Mouse (Mus musculus) midbrain, embryonic 16.5 days (tissue): Measurements from ENCODE around the gene Kmt2d. TPM values are rescaled to one million over a fixed set of nuclear protein-coding genes. Genes with fewer than 3 reads are reported as not detected.

Experiments
- ATAC-seq: fragments of 200-750 bp; cut with Nextera tagmentation; 2 replicates; pipeline ENCODE4 v1.8.0; 2017; ENCODE audit warnings: moderate TSS enrichment
- H3K27ac ChIP-seq: fragments of 300-500 bp; sonication (generic); 2 replicates; pipeline ENCODE4 v1.5.1; 2014; ENCODE audit warnings: mild to moderate bottlenecking, low read length, mixed read lengths
- H3K27me3 ChIP-seq: fragments of 300-500 bp; sonication (generic); 2 replicates; pipeline ENCODE4 v1.6.1; 2014; ENCODE audit warnings: low read depth, low read length, mixed read lengths; ENCODE audit not compliant: control insufficient read depth, insufficient read depth
- H3K36me3 ChIP-seq: fragments of 300-500 bp; sonication (generic); 2 replicates; pipeline ENCODE4 v1.6.1; 2014; ENCODE audit warnings: mild to moderate bottlenecking, low read length, moderate library complexity, mixed read lengths; ENCODE audit not compliant: control insufficient read depth, insufficient read depth
- H3K4me1 ChIP-seq: fragments of 300-500 bp; sonication (generic); 2 replicates; pipeline ENCODE4 v1.6.1; 2014; ENCODE audit warnings: mild to moderate bottlenecking, low read length, mixed read lengths; ENCODE audit not compliant: control insufficient read depth, insufficient read depth
- H3K4me2 ChIP-seq: fragments of 300-500 bp; sonication (generic); 2 replicates; pipeline ENCODE4 v1.6.1; 2014; ENCODE audit warnings: mild to moderate bottlenecking, low read length, mixed read lengths
- H3K4me3 ChIP-seq: fragments of 300-500 bp; sonication (generic); 2 replicates; pipeline ENCODE4 v1.5.1; 2014; ENCODE audit warnings: low read depth, mild to moderate bottlenecking, low read length, moderate library complexity, mixed read lengths
- H3K9ac ChIP-seq: fragments of 300-500 bp; sonication (generic); 2 replicates; pipeline ENCODE4 v1.6.1; 2014; ENCODE audit warnings: low read depth, low read length, mixed read lengths
- H3K9me3 ChIP-seq: fragments of 300-500 bp; sonication (generic); replicated peaks from 2 replicates; pipeline ENCODE4 v1.6.1; 2014; ENCODE audit warnings: mild to moderate bottlenecking, low read length, mixed read lengths; ENCODE audit not compliant: control insufficient read depth, poor library complexity, severe bottlenecking
- WGBS: fragments of 180-500 bp; shearing (Covaris S2); extraction: QIAGEN DNeasy Blood & Tissue Kit; methylation state at CpG from one replicate; pipeline ENCODE4 v1.1.7; 2014; 5-methylcytosine and 5-hydroxymethylcytosine counted together
- polyA plus RNA-seq: library from polyadenylated mRNA; unstranded; fragments of >200 nt; fragmentation: Nextera tagmentation; extraction: Ambion mirVana; gene quantifications from 2 replicates; pipeline ENCODE4 v1.2.1, GENCODE M21; 2015

The Kmt2d gene
- polyA plus RNA-seq, 1 experiment from 2014 or later: 10.1 TPM

- Histone ChIP-seq H3K4me1 (peaks cover 32% of the 10 kb centered on the region), H3K4me2 (peak within 1 kb of the TSS; percentile 58), H3K4me3 (peak within 1 kb of the TSS; percentile 44), H3K9me3 (no peaks in the 10 kb centered on the region), H3K36me3 (peaks cover 12% of the 10 kb centered on the region; the same call in 1 of the 2 replicates), H3K27ac (no peak within 1 kb of the TSS), H3K9ac (peak within 1 kb of the TSS; percentile 52; the same call in 1 of the 2 replicates), H3K27me3 (peaks cover 50% of the 10 kb centered on the region)
- 59% methylated on average over 3 of the region's 3 CpGs for WGBS
- ATAC-seq: no peak
These were observed 61.6 kb downstream of the Kmt2d start, which contains the start of gene Ddn for GRCm38 (mm10) chr15:98809390-98809789. Gene Ddn (minus strand): TSS chr15:98809490.

- H3K4me2 ChIP-seq: peak overlapping the region; percentile 58
- H3K4me1 ChIP-seq: peaks cover 32% of the 10 kb centered on the region
- H3K9me3 ChIP-seq: no peaks in the 10 kb centered on the region
- no peak for ATAC-seq
- H3K9ac ChIP-seq: 0 out of 2 replicates have a peak overlapping the region, but pooled peaks have one; percentile 52
- H3K27ac ChIP-seq: no peak overlapping the region
- peak overlapping the region; percentile 44; the same call in 1 of the 2 replicates for H3K4me3 ChIP-seq
- peaks cover 55% of the 10 kb centered on the region for H3K27me3 ChIP-seq
- 7% methylated on average over 6 of the region's 6 CpGs for WGBS
- H3K36me3 ChIP-seq: 0 out of 2 replicates have a peak, but pooled peaks cover 6% of the 10 kb centered on the region
These were observed 62.3 kb downstream of the Kmt2d start for GRCm38 (mm10) chr15:98808651-98809134.

- Histone ChIP-seq H3K9me3 (no peaks in the 10 kb centered on the region), H3K36me3 (0 out of 2 replicates have a peak, but pooled peaks cover 4% of the 10 kb centered on the region), H3K9ac (peak overlapping the region; percentile 52), H3K27me3 (peaks cover 61% of the 10 kb centered on the region), H3K4me2 (peak overlapping the region; percentile 58), H3K4me1 (peaks cover 32% of the 10 kb centered on the region), H3K27ac (no peak overlapping the region), H3K4me3 (peak overlapping the region; percentile 44)
- ATAC-seq: 0 out of 2 replicates have a peak, but pooled peaks have one; percentile 26
- WGBS: under 1% methylated on average over 29 of the region's 34 CpGs
These were observed 62.9 kb downstream of the Kmt2d start for GRCm38 (mm10) chr15:98807895-98808650.

- H3K27ac ChIP-seq: no peak overlapping the region
- H3K9ac ChIP-seq: peak overlapping the region; percentile 52
- H3K9me3 ChIP-seq: no peaks in the 10 kb centered on the region
- WGBS: under 1% methylated on average over 55 of the region's 58 CpGs
- ATAC-seq: no peak
- peaks cover 71% of the 10 kb centered on the region for H3K27me3 ChIP-seq
- 0 out of 2 replicates have a peak, but pooled peaks cover 2% of the 10 kb centered on the region for H3K36me3 ChIP-seq
- H3K4me3 ChIP-seq: peak overlapping the region; percentile 44
- H3K4me2 ChIP-seq: peak overlapping the region; percentile 58
- peaks cover 32% of the 10 kb centered on the region for H3K4me1 ChIP-seq
These were observed 63.9 kb downstream of the Kmt2d start for GRCm38 (mm10) chr15:98806809-98807770.

- 7% methylated on average over 30 of the region's 30 CpGs for WGBS
- Histone ChIP-seq H3K4me3 (peak overlapping the region; percentile 44; the same call in 1 of the 2 replicates), H3K27me3 (peaks cover 79% of the 10 kb centered on the region), H3K4me1 (peaks cover 32% of the 10 kb centered on the region), H3K9ac (no peak overlapping the region), H3K36me3 (no peaks in the 10 kb centered on the region), H3K9me3 (no peaks in the 10 kb centered on the region), H3K27ac (no peak overlapping the region), H3K4me2 (peak overlapping the region; percentile 89)
- no peak for ATAC-seq
These were observed 64.8 kb downstream of the Kmt2d start for GRCm38 (mm10) chr15:98806071-98806808.

- peak; percentile 44; the same call in 1 of the 2 replicates for ATAC-seq
- H3K36me3 ChIP-seq: no peaks in the 10 kb centered on the region
- H3K9me3 ChIP-seq: no peaks in the 10 kb centered on the region
- H3K4me1 ChIP-seq: peaks cover 32% of the 10 kb centered on the region
- H3K4me3 ChIP-seq: peak overlapping the region; percentile 42
- H3K27ac ChIP-seq: no peak overlapping the region
- peak overlapping the region; percentile 89 for H3K4me2 ChIP-seq
- H3K9ac ChIP-seq: peak overlapping the region; percentile 70
- under 1% methylated on average over 64 of the region's 64 CpGs for WGBS
- peaks cover 86% of the 10 kb centered on the region for H3K27me3 ChIP-seq
These were observed 65.5 kb downstream of the Kmt2d start for GRCm38 (mm10) chr15:98805324-98806040.

GRCm38 (mm10) chr15:98804054-98804453 is 67.0 kb downstream of the Kmt2d start:
- peak overlapping the region; percentile 48 for H3K4me2 ChIP-seq
- no peak overlapping the region for H3K27ac ChIP-seq
- H3K27me3 ChIP-seq: peaks cover 85% of the 10 kb centered on the region
- WGBS: under 1% methylated on average over 32 of the region's 32 CpGs
- no peaks in the 10 kb centered on the region for H3K9me3 ChIP-seq
- ATAC-seq: peak; percentile 22; the same call in 1 of the 2 replicates
- peak overlapping the region; percentile 47; the same call in 1 of the 2 replicates for H3K9ac ChIP-seq
- no peaks in the 10 kb centered on the region for H3K36me3 ChIP-seq
- H3K4me1 ChIP-seq: peaks cover 31% of the 10 kb centered on the region
- no peak overlapping the region for H3K4me3 ChIP-seq
